Mouse (Mus musculus) ES-E14 (cell line): ENCODE measurements around the gene Ndel1.

Experiments
- CHD2 ChIP-seq: IDR thresholded peaks from 2 replicates; pipeline ENCODE4 v1.6.1; 2014; ENCODE audit warnings: mild to moderate bottlenecking, low read depth, low read length, inconsistent platforms
- MAFK ChIP-seq: IDR thresholded peaks from 2 replicates; pipeline ENCODE4 v1.6.1; 2014; ENCODE audit warnings: mild to moderate bottlenecking, low read depth, low read length, inconsistent platforms; ENCODE audit not compliant: insufficient read depth
- ZC3H11A ChIP-seq: IDR thresholded peaks from 2 replicates; pipeline ENCODE4 v1.6.1; 2012; ENCODE audit warnings: low read depth, mild to moderate bottlenecking, inconsistent platforms, low read length, borderline replicate concordance
- ZNF384 ChIP-seq: IDR thresholded peaks from 2 replicates; pipeline ENCODE4 v1.6.1; 2012; ENCODE audit warnings: low read depth, low read length, inconsistent platforms

DNA sequence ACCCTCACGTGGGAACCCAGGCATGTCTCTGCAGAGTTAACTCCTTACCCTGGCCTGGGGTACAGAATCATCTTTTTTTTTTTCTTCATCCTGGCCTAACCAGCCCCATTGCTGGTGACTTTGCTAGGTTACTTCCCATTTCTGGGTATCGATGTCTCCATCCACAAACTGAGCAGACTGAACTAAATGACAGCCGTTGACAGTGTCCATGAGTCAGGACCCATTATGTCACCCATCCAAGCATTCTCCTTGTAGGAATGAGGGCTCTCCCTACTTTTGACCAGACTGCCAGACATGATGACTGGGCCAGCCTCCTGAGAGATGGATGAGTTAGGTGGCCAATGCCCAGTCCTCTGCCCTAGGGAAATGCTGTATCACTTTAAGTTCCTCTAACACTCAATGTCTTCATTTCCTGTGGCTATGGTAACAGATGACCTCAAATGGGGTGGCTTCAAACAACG is 8.0 kb downstream of the Ndel1 start:
- TF ChIP-seq MAFK (no peak), CHD2 (no peak), ZC3H11A (no peak), ZNF384 (no peak)
